Mouse (Mus musculus) MEL (cell line): ENCODE measurements at regions not wholly inside any gene's neighbourhood (a gene's known extent, or its start where the extent isn't known, plus 50 kb on each side); places are given as distances from the start of the nearest gene placed in this dataset.

Experiments
- DNase-seq: peaks from one replicate; pipeline ENCODE4 v3.0.0; 2011; ENCODE audit warnings: low read depth, low spot score
- H3K27ac ChIP-seq: 2 replicates; pipeline ENCODE4 v1.5.1; 2012; ENCODE audit warnings: low read depth, mild to moderate bottlenecking, control low read depth, low read length, moderate library complexity; ENCODE audit not compliant: control insufficient read depth
- H3K27me3 ChIP-seq, 2 experiments: fragments of 150-350 bp in 1 of 2; sonication (generic) in 1 of 2; 2 replicates each; pipeline ENCODE4 v1.6.1; 2012; ENCODE audit warnings: low read length in 2 of 2, mild to moderate bottlenecking in 2 of 2, improper control_type of control experiment in 1 of 2, moderate library complexity in 1 of 2; ENCODE audit not compliant: insufficient read depth in 2 of 2, control insufficient read depth in 1 of 2
- H3K36me3 ChIP-seq, 2 experiments: 2 replicates each; pipeline ENCODE4 v1.6.1; 2012 to 2014; ENCODE audit warnings: low read length in 2 of 2, improper control_type of control experiment in 1 of 2, inconsistent platforms in 1 of 2, mild to moderate bottlenecking in 1 of 2; ENCODE audit not compliant: insufficient read depth in 2 of 2, control insufficient read depth in 1 of 2
- H3K4me1 ChIP-seq, 2 experiments: fragments of 150-350 bp in 1 of 2; sonication (generic) in 1 of 2; 2 replicates each; pipeline ENCODE4 v1.6.1; 2012; ENCODE audit warnings: low read length in 2 of 2, improper control_type of control experiment in 1 of 2, mild to moderate bottlenecking in 1 of 2; ENCODE audit not compliant: insufficient read depth in 2 of 2, control insufficient read depth in 1 of 2
- H3K4me3 ChIP-seq, 2 experiments: fragments of 150-350 bp in 1 of 2; sonication (generic) in 1 of 2; 2 replicates each; pipeline ENCODE4 v1.5.1; 2012; ENCODE audit warnings: low read depth in 2 of 2, low read length in 2 of 2, mild to moderate bottlenecking in 2 of 2, moderate library complexity in 2 of 2, control low read depth in 1 of 2, improper control_type of control experiment in 1 of 2; ENCODE audit not compliant: control insufficient read depth in 1 of 2, insufficient read depth in 1 of 2
- H3K79me2 ChIP-seq: 2 replicates; pipeline ENCODE4 v1.6.1; 2012; ENCODE audit warnings: mild to moderate bottlenecking, low read length, moderate library complexity; ENCODE audit not compliant: control insufficient read depth, poor library complexity, insufficient read depth
- H3K9ac ChIP-seq: 2 replicates; pipeline ENCODE4 v1.6.1; 2012; ENCODE audit warnings: low read depth, mild to moderate bottlenecking, control low read depth, low read length, moderate library complexity; ENCODE audit not compliant: control insufficient read depth, poor library complexity, severe bottlenecking
- H3K9me3 ChIP-seq: fragments of 150-350 bp; sonication (generic); replicated peaks from 2 replicates; pipeline ENCODE4 v1.6.1; 2012; ENCODE audit warnings: mild to moderate bottlenecking, low read length, improper control_type of control experiment, moderate library complexity; ENCODE audit not compliant: insufficient read depth
- CHD1 ChIP-seq: IDR thresholded peaks from 2 replicates; pipeline ENCODE4 v1.6.1; 2012; ENCODE audit warnings: low read depth, mild to moderate bottlenecking, inconsistent platforms, low read length, improper control_type of control experiment
- CHD2 ChIP-seq: IDR thresholded peaks from 2 replicates; pipeline ENCODE4 v1.6.1; 2011; ENCODE audit warnings: low read length, improper control_type of control experiment
- E2F4 ChIP-seq: IDR thresholded peaks from 2 replicates; pipeline ENCODE4 v1.6.1; 2011; ENCODE audit warnings: low read depth, low read length, improper control_type of control experiment, borderline replicate concordance
- ETS1 ChIP-seq: IDR thresholded peaks from 2 replicates; pipeline ENCODE4 v1.6.1; 2012; ENCODE audit warnings: low read depth, mild to moderate bottlenecking, inconsistent platforms, low read length, improper control_type of control experiment, moderate library complexity
- HCFC1 ChIP-seq: IDR thresholded peaks from 2 replicates; pipeline ENCODE4 v1.6.1; 2012; ENCODE audit warnings: low read depth, mild to moderate bottlenecking, inconsistent platforms, low read length, improper control_type of control experiment, moderate library complexity
- MAFK ChIP-seq: IDR thresholded peaks from 2 replicates; pipeline ENCODE4 v1.6.1; 2011; ENCODE audit warnings: low read depth, mild to moderate bottlenecking, low read length, improper control_type of control experiment, borderline replicate concordance
- MAX ChIP-seq: IDR thresholded peaks from 2 replicates; pipeline ENCODE4 v1.6.1; 2011; ENCODE audit warnings: low read length, improper control_type of control experiment
- MAZ ChIP-seq: IDR thresholded peaks from 2 replicates; pipeline ENCODE4 v1.6.1; 2012; ENCODE audit warnings: low read depth, mild to moderate bottlenecking, inconsistent platforms, low read length, improper control_type of control experiment
- MEF2A ChIP-seq: IDR thresholded peaks from 2 replicates; pipeline ENCODE4 v1.6.1; 2014; ENCODE audit warnings: low read depth, mild to moderate bottlenecking, inconsistent platforms, low read length, improper control_type of control experiment; ENCODE audit not compliant: poor library complexity, insufficient replicate concordance, severe bottlenecking; ENCODE audit errors: extremely low read depth
- MXI1 ChIP-seq: IDR thresholded peaks from 2 replicates; pipeline ENCODE4 v1.6.1; 2011; ENCODE audit warnings: mild to moderate bottlenecking, low read depth, low read length, improper control_type of control experiment
- MYC ChIP-seq: IDR thresholded peaks from 2 replicates; pipeline ENCODE4 v1.6.1; 2011; ENCODE audit warnings: low read depth, mild to moderate bottlenecking, low read length, improper control_type of control experiment, moderate library complexity
- NELFE ChIP-seq: IDR thresholded peaks from 2 replicates; pipeline ENCODE4 v1.6.1; 2011; ENCODE audit warnings: low read depth, low read length, improper control_type of control experiment
- NRF1 ChIP-seq: IDR thresholded peaks from 2 replicates; pipeline ENCODE4 v1.6.1; 2014; ENCODE audit warnings: low read depth, mild to moderate bottlenecking, inconsistent platforms, low read length, improper control_type of control experiment, moderate library complexity; ENCODE audit not compliant: poor library complexity, insufficient read depth, severe bottlenecking
- POLR2AphosphoS5 ChIP-seq: IDR thresholded peaks from 2 replicates; pipeline ENCODE4 v1.6.1; 2012; ENCODE audit warnings: low read depth, borderline replicate concordance, mild to moderate bottlenecking, inconsistent platforms, low read length, moderate library complexity, mixed read lengths
- RAD21 ChIP-seq: IDR thresholded peaks from 2 replicates; pipeline ENCODE4 v1.6.1; 2011; ENCODE audit warnings: mild to moderate bottlenecking, low read depth, low read length, improper control_type of control experiment
- SIN3A ChIP-seq: IDR thresholded peaks from 2 replicates; pipeline ENCODE4 v1.6.1; 2012; ENCODE audit warnings: low read length, improper control_type of control experiment, inconsistent platforms
- SMC3 ChIP-seq: IDR thresholded peaks from 2 replicates; pipeline ENCODE4 v1.6.1; 2011; ENCODE audit warnings: low read depth, low read length, improper control_type of control experiment
- TAL1 ChIP-seq: IDR thresholded peaks from 2 replicates; pipeline ENCODE4 v1.6.1; 2012; ENCODE audit warnings: mild to moderate bottlenecking, inconsistent platforms, low read length, moderate library complexity, mixed read lengths
- TBP ChIP-seq: IDR thresholded peaks from 2 replicates; pipeline ENCODE4 v1.8.0; 2011; ENCODE audit warnings: low read depth, low read length, improper control_type of control experiment
- TCF12 ChIP-seq: IDR thresholded peaks from 2 replicates; pipeline ENCODE4 v1.6.1; 2014; ENCODE audit warnings: low read depth, mild to moderate bottlenecking, inconsistent platforms, low read length, improper control_type of control experiment, moderate library complexity
- UBTF ChIP-seq: IDR thresholded peaks from 2 replicates; pipeline ENCODE4 v1.6.1; 2012; ENCODE audit warnings: low read depth, mild to moderate bottlenecking, inconsistent platforms, low read length, improper control_type of control experiment, moderate library complexity, borderline replicate concordance; ENCODE audit not compliant: insufficient read depth
- USF2 ChIP-seq, 2 experiments: IDR thresholded peaks; 2 replicates each; pipeline ENCODE4 v1.6.1; 2011 to 2012; ENCODE audit warnings: improper control_type of control experiment in 2 of 2, low read length in 2 of 2, borderline replicate concordance in 1 of 2, inconsistent platforms in 1 of 2, low read depth in 1 of 2, mild to moderate bottlenecking in 1 of 2; ENCODE audit not compliant: insufficient read depth in 1 of 2
- ZC3H11A ChIP-seq: IDR thresholded peaks from 2 replicates; pipeline ENCODE4 v1.6.1; 2012; ENCODE audit warnings: low read depth, mild to moderate bottlenecking, inconsistent platforms, low read length, improper control_type of control experiment
- ZKSCAN1 ChIP-seq: IDR thresholded peaks from 2 replicates; pipeline ENCODE4 v1.6.1; 2012; ENCODE audit warnings: low read depth, mild to moderate bottlenecking, inconsistent platforms, low read length, improper control_type of control experiment, moderate library complexity
- ZMIZ1 ChIP-seq: IDR thresholded peaks from 2 replicates; pipeline ENCODE4 v1.6.1; 2012; ENCODE audit warnings: low read depth, mild to moderate bottlenecking, inconsistent platforms, low read length, improper control_type of control experiment, moderate library complexity

GRCm38 (mm10) chrX:10883729-10884464 is 169.1 kb downstream of the Mid1ip1 start:
- no peak overlapping the region for H3K4me3 ChIP-seq
- TF ChIP-seq SIN3A (no peak), MYC (no peak), CHD1 (no peak), ZMIZ1 (no peak), ZC3H11A (no peak), NELFE (no peak), TBP (no peak), HCFC1 (no peak), ETS1 (no peak), SMC3 (no peak), MEF2A (no peak), MXI1 (no peak), MAFK (no peak), TAL1 (no peak), USF2 (IDR thresholded peaks at IDR 0.05; ENCODE audit: borderline replicate concordance in 1 of 2, insufficient read depth in 1 of 2, low read depth in 1 of 2, low read length in 2 of 2) (no peak)
- no peaks in the 10 kb centered on the region for H3K79me2 ChIP-seq
- no peaks in the 10 kb centered on the region for H3K9me3 ChIP-seq
- no peaks in the 10 kb centered on the region for H3K4me1 ChIP-seq
- H3K27me3 ChIP-seq, result no peaks in the 10 kb centered on the region; a peak in 1 of 4 replicates
- no peak for DNase-seq
- H3K36me3 ChIP-seq, result no peaks in the 10 kb centered on the region
- H3K27ac ChIP-seq, result no peak overlapping the region
- H3K9ac ChIP-seq, result no peak overlapping the region

- Histone ChIP-seq H3K9ac (no peak overlapping the region), H3K9me3 (no peaks in the 10 kb centered on the region), H3K4me1 (no peaks in the 10 kb centered on the region), H3K36me3 (no peaks in the 10 kb centered on the region), H3K79me2 (no peaks in the 10 kb centered on the region), H3K4me3 (no peak overlapping the region), H3K27me3 (no peaks in the 10 kb centered on the region; a peak in 1 of 4 replicates), H3K27ac (no peak overlapping the region)
- no peak for TF ChIP-seq ETS1
- TF ChIP-seq CHD2, result no peak
- no peak for TF ChIP-seq UBTF
- TF ChIP-seq USF2 (IDR thresholded peaks at IDR 0.05; ENCODE audit: borderline replicate concordance in 1 of 2, insufficient read depth in 1 of 2, low read depth in 1 of 2, low read length in 2 of 2), result no peak
- no peak for TF ChIP-seq TCF12
- TF ChIP-seq RAD21, result no peak
- no peak for TF ChIP-seq POLR2AphosphoS5
- no peak for TF ChIP-seq SIN3A
- no peak for TF ChIP-seq E2F4
- no peak for TF ChIP-seq ZKSCAN1
- TF ChIP-seq MAX, result no peak
- TF ChIP-seq TAL1, result no peak
- no peak for TF ChIP-seq MXI1
- no peak for TF ChIP-seq MAZ
- TF ChIP-seq NRF1, result no peak
- no peak for TF ChIP-seq HCFC1
- no peak for DNase-seq
Observed at GRCm38 (mm10) chrX:10892815-10893214, 178.0 kb downstream of the Mid1ip1 start.
